Mouse (Mus musculus): Measurements from ENCODE around the gene Dchs2. TPM values are rescaled to one million over a fixed set of nuclear protein-coding genes. Genes with fewer than 3 reads are reported as not detected.

Dchs2 gene
- total RNA-seq, 2 experiments from 2014 or later: 0.51 to 1.6 TPM

- no peak overlapping the region for H3K4me3 ChIP-seq
- no peak for TF ChIP-seq CTCF (IDR thresholded peaks at IDR 0.05)
- intact Hi-C loops (cut with DNase I): loop anchor here (5.0 kb wide), 1 partner anchor 419 kb away; no protein-coding TSS in a partner anchor
- no peak overlapping the region for H3K27ac ChIP-seq
- no peak for DNase-seq
These were observed 160.5 kb downstream of the Dchs2 start for GRCm38 (mm10) chr3:83288118-83288840.

GRCm38 (mm10) chr3:83290482-83290881 is 162.7 kb downstream of the Dchs2 start:
- DNase-seq: no peak
- Histone ChIP-seq H3K4me3 (no peak overlapping the region), H3K27ac (no peak overlapping the region)
- TF ChIP-seq CTCF (IDR thresholded peaks at IDR 0.05): no peak
- intact Hi-C loops (cut with DNase I): no loop called here

- Histone ChIP-seq H3K4me3 (no peak overlapping the region), H3K27ac (no peak overlapping the region)
These were observed 163.2 kb downstream of the Dchs2 start for GRCm38 (mm10) chr3:83290953-83291352.

GRCm38 (mm10) chr3:83299783-83300382 is 172.1 kb downstream of the Dchs2 start:
- TF ChIP-seq CTCF (IDR thresholded peaks at IDR 0.05): no peak
- no peak for DNase-seq
- no peak overlapping the region for H3K4me3 ChIP-seq
- intact Hi-C loops (cut with DNase I): loop anchor here (5.0 kb wide), 1 partner anchor 467 kb away; the partner anchor contains the start of gene Sfrp2
- no peak overlapping the region for H3K27ac ChIP-seq

More at GRCm38 (mm10) chr3:83290953-83291352, 163.2 kb downstream of the Dchs2 start:
- no peak for DNase-seq
- no peak for TF ChIP-seq CTCF (IDR thresholded peaks at IDR 0.05)
- intact Hi-C loops (cut with DNase I): no loop called here

- Histone ChIP-seq H3K4me3 (no peak overlapping the region), H3K27ac (no peak overlapping the region)
- TF ChIP-seq CTCF (IDR thresholded peaks at IDR 0.05): peak; percentile 49
- intact Hi-C loops (cut with DNase I): loop anchor here (5.0 kb wide), 1 partner anchor 463 kb away; the partner anchor contains the start of gene Sfrp2
- DNase-seq: no peak
These were observed 176.1 kb downstream of the Dchs2 start for GRCm38 (mm10) chr3:83303876-83304275.

GRCm38 (mm10) chr3:83345928-83346327 is 218.2 kb downstream of the Dchs2 start:
- DNase-seq: no peak
- intact Hi-C loops (cut with DNase I): no loop called here
- Histone ChIP-seq H3K4me3 (no peak overlapping the region), H3K27ac (no peak overlapping the region)
- no peak for TF ChIP-seq CTCF (IDR thresholded peaks at IDR 0.05)

- intact Hi-C loops (cut with DNase I): no loop called here
- no peak overlapping the region for H3K4me3 ChIP-seq
- peak; percentile 38 for DNase-seq
- no peak overlapping the region for H3K27ac ChIP-seq
- TF ChIP-seq CTCF (IDR thresholded peaks at IDR 0.05): no peak
These were observed 240.8 kb downstream of the Dchs2 start for GRCm38 (mm10) chr3:83368500-83369068.

GRCm38 (mm10) chr3:83369871-83370270 is 242.1 kb downstream of the Dchs2 start:
- TF ChIP-seq CTCF (IDR thresholded peaks at IDR 0.05): no peak
- intact Hi-C loops (cut with DNase I): no loop called here
- DNase-seq: peak; percentile 55
- no peak overlapping the region for H3K4me3 ChIP-seq
- H3K27ac ChIP-seq: no peak overlapping the region

GRCm38 (mm10) chr3:83374333-83374732 is 246.6 kb downstream of the Dchs2 start:
- Histone ChIP-seq H3K27ac (no peak overlapping the region), H3K4me3 (no peak overlapping the region)
- intact Hi-C loops (cut with DNase I): no loop called here
- no peak for DNase-seq
- no peak for TF ChIP-seq CTCF (IDR thresholded peaks at IDR 0.05)

- DNase-seq: no peak
- TF ChIP-seq CTCF (IDR thresholded peaks at IDR 0.05): no peak
- intact Hi-C loops (cut with DNase I): no loop called here
- Histone ChIP-seq H3K27ac (no peak overlapping the region), H3K4me3 (no peak overlapping the region)
These were observed 249.1 kb downstream of the Dchs2 start for GRCm38 (mm10) chr3:83376834-83377233.

Other genes with a start within 250 kb of the Dchs2 start
- under 1 TPM in 1 of 2 experiments, not detected in 1; 0.05 TPM for gene Lrat, start 224.0 kb upstream of the Dchs2 start, total RNA-seq (2021)
- gene Fgg, start 120.2 kb upstream of the Dchs2 start, total RNA-seq (2021): not detected
- gene Fga, start 101.9 kb upstream of the Dchs2 start, total RNA-seq (2021): not detected
- not detected for gene Fgb, start 78.1 kb upstream of the Dchs2 start, total RNA-seq (2021)
- 10 to 100 TPM; 22.8 to 23.0 TPM for gene Plrg1, start 72.4 kb upstream of the Dchs2 start, total RNA-seq (2021)